8 mouse cellular contexts compared by ENCODE assay signal in genomic region chrX:96096513-96097210, GRCm38 (mm10). TPM values are rescaled to one million over a fixed set of nuclear protein-coding genes. Genes with fewer than 3 reads are reported as not detected.
DNase-seq lines count a peak whose midpoint lies in the region; ATAC-seq and TF ChIP-seq lines count a peak whose summit lies in the region.

No protein-coding gene starts in this region.

- no peak for TF ChIP-seq POLR2A in brain, embryonic 14.5 days (IDR thresholded peaks at IDR 0.05; ENCODE audit: borderline replicate concordance, extremely low read depth, insufficient read depth, insufficient read length, poor library complexity, severe bottlenecking)

- H3K9me3 ChIP-seq in intestine, embryonic 16.5 days (ENCODE audit: control insufficient read depth, low read length), result no peaks in the 10 kb centered on the region
- H3K9me3 ChIP-seq in lung, embryonic 14.5 days (ENCODE audit: low read depth, low read length), result no peaks in the 10 kb centered on the region
- H3K9me3 ChIP-seq in neural tube, embryonic 14.5 days (ENCODE audit: control insufficient read depth, low read length), result no peaks in the 10 kb centered on the region

- no peak for TF ChIP-seq CTCF in brain, embryonic 14.5 days (IDR thresholded peaks at IDR 0.05; ENCODE audit: borderline replicate concordance, extremely low read depth, insufficient read depth, insufficient read length)
- TF ChIP-seq CTCF in lung, embryonic 14.5 days (IDR thresholded peaks at IDR 0.05; ENCODE audit: low read depth), result no peak

- peak; percentile 53 for DNase-seq in MEL-GATA-1-ER (ENCODE audit: extremely low read depth, low read depth)
- peak; percentile 62 for DNase-seq in brain, embryonic 14.5 days (ENCODE audit: low read depth)
- DNase-seq in gastrocnemius, postnatal 25 days, result peak; percentile 21
- peak; percentile 62 for DNase-seq in lung, embryonic 14.5 days
- DNase-seq in left cerebral cortex, adult 9 months (ENCODE audit: low spot score in 2 of 2), result no peak
- DNase-seq in urinary bladder, adult 18-20 months (ENCODE audit: low spot score in 2 of 2), result no peak

- H3K27ac ChIP-seq in intestine, embryonic 16.5 days (ENCODE audit: low read length), result peak overlapping the region; percentile 52
- H3K27ac ChIP-seq in lung, embryonic 14.5 days (ENCODE audit: low read depth), result peak overlapping the region; percentile 82
- H3K27ac ChIP-seq in neural tube, embryonic 14.5 days (ENCODE audit: low read depth, low read length), result no peak overlapping the region

- ATAC-seq in intestine, embryonic 16.5 days, result peak; percentile 57
- ATAC-seq in lung, embryonic 14.5 days (ENCODE audit: insufficient read depth), result peak; percentile 45; the same call in 1 of the 2 replicates
- peak; percentile 50 for ATAC-seq in neural tube, embryonic 14.5 days (ENCODE audit: low read depth)

- H3K4me1 ChIP-seq in intestine, embryonic 16.5 days (ENCODE audit: control insufficient read depth, insufficient read depth, low read length), result no peaks in the 10 kb centered on the region
- no peaks in the 10 kb centered on the region for H3K4me1 ChIP-seq in lung, embryonic 14.5 days (ENCODE audit: insufficient read depth)
- H3K4me1 ChIP-seq in neural tube, embryonic 14.5 days (ENCODE audit: control insufficient read depth, insufficient read depth, low read length), result no peaks in the 10 kb centered on the region

- H3K27me3 ChIP-seq in intestine, embryonic 16.5 days (replicated peaks; ENCODE audit: control insufficient read depth, insufficient read depth, low read length), result peaks cover 6% of the 10 kb centered on the region; the same call in 1 of the 2 replicates
- no peaks in the 10 kb centered on the region for H3K27me3 ChIP-seq in lung, embryonic 14.5 days (ENCODE audit: insufficient read depth, low read length)
- H3K27me3 ChIP-seq in neural tube, embryonic 14.5 days (ENCODE audit: control insufficient read depth, insufficient read depth, low read length), result no peaks in the 10 kb centered on the region

- H3K4me2 ChIP-seq in intestine, embryonic 16.5 days (ENCODE audit: low read depth, low read length), result peak overlapping the region; percentile 58
- H3K4me2 ChIP-seq in lung, embryonic 14.5 days, result peak overlapping the region; percentile 63
- peak overlapping the region; percentile 55 for H3K4me2 ChIP-seq in neural tube, embryonic 14.5 days (ENCODE audit: low read depth, low read length)

- peak overlapping the region; percentile 60 for H3K4me3 ChIP-seq in intestine, embryonic 16.5 days (ENCODE audit: low read length)
- H3K4me3 ChIP-seq in lung, embryonic 14.5 days (ENCODE audit: low read depth, low read length), result peak overlapping the region; percentile 53
- peak overlapping the region; percentile 26 for H3K4me3 ChIP-seq in neural tube, embryonic 14.5 days (ENCODE audit: low read depth, low read length)

- no peaks in the 10 kb centered on the region for H3K36me3 ChIP-seq in intestine, embryonic 16.5 days (ENCODE audit: control insufficient read depth, insufficient read depth, low read length)
- H3K36me3 ChIP-seq in lung, embryonic 14.5 days (ENCODE audit: insufficient read depth), result no peaks in the 10 kb centered on the region
- H3K36me3 ChIP-seq in neural tube, embryonic 14.5 days (ENCODE audit: control insufficient read depth, insufficient read depth, low read length), result no peaks in the 10 kb centered on the region

- WGBS in intestine, embryonic 16.5 days, result 15% methylated on average over 15 of the region's 15 CpGs
- WGBS in lung, embryonic 14.5 days, result 13% methylated on average over 15 of the region's 15 CpGs
- 12% methylated on average over 15 of the region's 15 CpGs for WGBS in neural tube, embryonic 14.5 days

- peak overlapping the region; percentile 64 for H3K9ac ChIP-seq in intestine, embryonic 16.5 days (ENCODE audit: low read depth, low read length)
- peak overlapping the region; percentile 70 for H3K9ac ChIP-seq in lung, embryonic 14.5 days
- no peak overlapping the region; the same call in 1 of the 2 replicates for H3K9ac ChIP-seq in neural tube, embryonic 14.5 days (replicated peaks; ENCODE audit: low read depth, low read length)

RNA-seq across cellular contexts. Expression of gene Msn, which starts 0.8 kb away (rescaled TPM):
- 37.3 and 43.5 TPM in 2 replicates for polyA plus RNA-seq in brain, embryonic 14.5 days (2012; rRNA removed)
- 10 to 100 TPM; 31.4 to 38.2 TPM for total RNA-seq in gastrocnemius, postnatal 25 days (2021)
- polyA plus RNA-seq in intestine, embryonic 16.5 days (2015; fragmentation: Nextera tagmentation; extraction: Ambion mirVana), result 63.3 and 65.4 TPM in 2 replicates
- 173 and 180 TPM in 2 replicates for polyA plus RNA-seq in lung, embryonic 14.5 days (2014; fragmentation: Nextera tagmentation; extraction: Ambion mirVana)
- polyA plus RNA-seq in neural tube, embryonic 14.5 days (2014; fragmentation: Nextera tagmentation; extraction: Ambion mirVana), result 30.1 and 53.3 TPM in 2 replicates

Comparison
In these comparisons a context has a peak if more than half of its experiments do, and no peak if none do; other contexts are left out.
1. DNase-seq: peak in MEL-GATA-1-ER (single experiment), brain, embryonic 14.5 days (single experiment), gastrocnemius, postnatal 25 days (single experiment) and lung, embryonic 14.5 days (single experiment); none in left cerebral cortex, adult 9 months (0 of 2) and urinary bladder, adult 18-20 months (0 of 2).
2. Peak in every context shown above with its lines, with median percentiles within 50 percentile points of each other: ATAC-seq, H3K4me2 ChIP-seq and H3K4me3 ChIP-seq.